Mouse (Mus musculus) heart, postnatal 36 days (tissue): ENCODE measurements around the gene Cacna1g. TPM values are rescaled to one million over a fixed set of nuclear protein-coding genes. Genes with fewer than 3 reads are reported as not detected.
"Not testable (repeated sequence)": the region's sequence is repeated elsewhere in the genome, so short reads cannot be mapped to it uniquely, and the experiment has no call there.

Experiments used
- DNase-seq, 2 experiments: peaks; one replicate each; pipeline ENCODE4 v3.0.0; 2021 to 2022
- intact Hi-C: fragments of 180-260 bp; cut with DNase I; formaldehyde crosslinking; loops from one replicate; pipeline ENCODE4 v1.15.1; 2025
- total RNA-seq, 2 experiments: library from RNA; stranded (reverse); gene quantifications; 2 replicates each; pipeline ENCODE4 v1.2.3; 2021

The Cacna1g gene
- total RNA-seq, 2 experiments from 2014 or later: 13.8 to 14.2 TPM

GRCm38 (mm10) chr11:94412562-94412961, 61.4 kb downstream of the Cacna1g start:
- intact Hi-C loops: no loop called here
- no peak for DNase-seq

GRCm38 (mm10) chr11:94407803-94408321, 66.1 kb downstream of the Cacna1g start:
- no peak for DNase-seq
- intact Hi-C loops: loop anchor here (5.0 kb wide), 1 partner anchor 281 kb away; no protein-coding TSS in a partner anchor

DNA sequence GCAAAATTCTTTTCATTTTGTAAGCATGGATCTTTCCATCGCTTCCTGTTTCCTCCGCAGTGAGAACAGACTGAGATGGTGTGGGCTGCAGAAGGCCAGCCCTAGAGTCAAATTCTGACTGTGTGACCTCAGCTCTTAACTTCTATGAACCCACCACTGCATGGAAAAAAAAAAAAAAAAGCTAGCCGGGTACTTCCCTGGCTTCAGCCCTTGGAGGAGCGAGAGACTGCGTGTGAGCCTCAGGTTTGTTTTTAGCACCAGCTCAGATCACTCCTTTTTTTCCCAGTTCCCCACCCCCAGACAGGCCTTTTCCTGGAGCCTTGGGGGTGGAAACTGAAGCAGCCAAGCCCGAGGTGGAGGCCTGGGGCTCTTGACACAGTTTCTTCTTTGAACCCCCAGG, 68.7 kb downstream of the Cacna1g start:
- intact Hi-C loops: loop anchor here (2.0 to 5.0 kb wide), 2 partner anchors 65 to 278 kb away; no protein-coding TSS in a partner anchor
- no peak for DNase-seq

- DNase-seq: peak; percentile 81 to 90
- intact Hi-C loops: loop anchor here (1.0 to 5.0 kb wide), 4 partner anchors 64 to 277 kb away; no protein-coding TSS in a partner anchor
These were observed 69.2 kb downstream of the Cacna1g start for GRCm38 (mm10) chr11:94404641-94405260.

DNA sequence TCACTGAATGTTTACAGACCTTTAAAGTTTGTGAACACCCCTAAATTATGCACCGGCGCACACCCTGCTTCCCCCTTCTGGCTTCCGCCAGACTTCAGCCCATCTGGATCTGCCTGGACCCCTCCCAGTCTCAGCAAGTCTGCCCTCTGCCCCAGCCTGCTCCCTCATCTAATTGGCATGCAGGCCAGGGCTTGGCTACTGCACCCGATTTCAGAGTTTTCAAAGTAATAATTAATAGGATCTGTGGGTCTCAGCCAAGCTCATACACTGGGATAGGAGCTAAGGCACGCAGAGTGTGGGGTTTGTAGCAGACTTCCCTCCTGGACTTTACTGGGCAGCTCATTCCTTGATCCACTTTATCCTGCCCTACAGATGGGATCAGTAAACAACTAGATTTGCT, 69.8 kb downstream of the Cacna1g start:
- no peak for DNase-seq
- intact Hi-C loops: loop anchor here (1.0 to 5.0 kb wide), 3 partner anchors 63 to 167 kb away; no protein-coding TSS in a partner anchor

GRCm38 (mm10) chr11:94403757-94404156, 70.2 kb downstream of the Cacna1g start:
- intact Hi-C loops: loop anchor here (1.0 to 5.0 kb wide), 3 partner anchors 63 to 166 kb away; no protein-coding TSS in a partner anchor

GRCm38 (mm10) chr11:94402731-94403130, 71.3 kb downstream of the Cacna1g start:
- intact Hi-C loops: loop anchor here (5.0 kb wide), 1 partner anchor 165 kb away; no protein-coding TSS in a partner anchor
- no peak for DNase-seq

More at GRCm38 (mm10) chr11:94403757-94404156, 70.2 kb downstream of the Cacna1g start:
- DNase-seq: no peak

- intact Hi-C loops: loop anchor here (5.0 kb wide), 1 partner anchor 165 kb away; no protein-coding TSS in a partner anchor
- DNase-seq: not testable (repeated sequence)
These were observed 72.0 kb downstream of the Cacna1g start for GRCm38 (mm10) chr11:94402029-94402428.

DNA sequence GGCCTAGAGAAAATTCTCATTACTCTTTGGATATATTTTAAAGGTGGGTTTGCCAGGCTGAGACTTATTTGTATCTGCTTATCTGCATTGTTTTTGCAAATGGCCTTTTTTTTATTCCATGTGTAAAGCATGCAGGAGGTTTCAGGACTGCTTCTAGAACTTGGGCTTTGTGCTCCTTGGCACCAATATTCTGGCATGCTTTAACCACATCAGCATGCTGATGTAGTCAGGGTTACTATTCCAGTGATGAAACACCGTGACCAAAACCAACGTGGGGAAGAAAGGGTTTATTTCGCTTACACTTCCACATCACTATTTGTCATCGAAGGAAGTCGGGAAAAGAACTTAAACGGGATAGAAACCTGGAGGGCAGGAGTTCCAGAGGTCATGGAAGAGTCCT, 73.0 kb downstream of the Cacna1g start:
- intact Hi-C loops: loop anchor here (5.0 kb wide), 1 partner anchor 164 kb away; no protein-coding TSS in a partner anchor
- DNase-seq: no peak

DNA sequence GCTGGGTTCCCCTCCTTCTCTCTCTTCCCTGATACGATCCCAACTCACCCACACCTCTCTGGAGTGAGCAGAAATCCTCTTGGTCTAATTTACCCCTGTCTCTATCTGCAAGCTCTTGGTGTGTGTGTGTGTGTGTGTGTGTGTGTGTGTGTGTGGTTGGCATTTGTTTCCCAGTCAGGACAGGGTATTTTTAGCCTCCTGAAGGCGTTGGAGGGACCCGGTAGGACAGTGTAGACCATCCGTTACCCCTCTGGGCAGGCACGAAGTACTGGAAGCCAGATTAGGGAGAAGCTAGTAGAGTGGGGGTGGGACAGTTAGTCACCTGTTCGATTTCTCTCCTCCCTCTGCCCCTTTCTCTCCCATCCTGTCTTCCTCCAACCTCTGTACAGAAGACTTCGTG, 79.9 kb downstream of the Cacna1g start:
- DNase-seq: no peak
- intact Hi-C loops: no loop called here

GRCm38 (mm10) chr11:94393490-94393889, 80.5 kb downstream of the Cacna1g start:
- intact Hi-C loops, DNase-seq: not testable (repeated sequence)

DNA sequence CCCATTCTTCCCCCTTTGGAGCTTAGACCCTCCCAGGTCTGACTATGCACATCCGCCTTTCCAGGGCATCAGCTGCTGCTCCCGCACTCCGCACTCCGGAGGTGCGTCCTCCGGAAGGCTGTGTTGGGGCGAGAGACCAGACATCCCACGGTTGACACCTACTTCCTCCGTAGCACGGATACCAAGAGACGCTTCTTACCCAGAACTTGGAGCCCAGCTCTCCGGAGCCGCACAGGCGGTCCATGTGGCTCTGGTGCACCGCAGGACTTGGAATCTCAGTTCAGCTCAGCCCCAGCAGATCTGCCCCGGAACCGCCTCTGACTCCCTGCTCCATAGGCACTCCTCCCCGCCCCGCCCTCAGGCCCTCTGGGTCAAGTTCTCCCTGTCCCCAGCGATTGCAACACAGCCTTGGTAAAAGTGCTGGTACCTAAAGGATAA, 81.3 kb downstream of the Cacna1g start, which contains the start of gene Abcc3:
Gene Abcc3 (minus strand): TSS at position 326 of the 438 bp plus-strand sequence.
- intact Hi-C loops: no loop called here
- DNase-seq: peak; percentile 57 to 58

DNA sequence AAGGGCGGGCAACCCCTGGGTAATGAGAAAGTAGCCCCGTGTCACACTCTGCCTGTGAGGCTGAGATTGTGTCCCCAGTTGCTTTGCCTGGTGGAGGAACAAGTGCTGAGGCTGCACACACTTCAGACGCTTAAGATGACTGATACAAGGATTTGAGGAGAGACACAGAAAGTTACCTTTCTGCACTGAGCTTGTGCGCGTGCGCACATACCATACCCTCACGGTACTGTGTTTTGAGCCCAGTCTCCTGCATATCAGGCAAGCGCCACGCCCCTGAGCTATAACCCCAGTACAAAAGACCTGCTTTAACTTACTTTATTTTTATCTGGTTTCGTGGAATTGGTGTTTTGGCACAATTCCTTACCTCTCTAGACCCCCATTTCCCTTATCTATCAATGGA, 82.3 kb downstream of the Cacna1g start:
- intact Hi-C loops: no loop called here
- no peak for DNase-seq

GRCm38 (mm10) chr11:94390825-94391224, 83.2 kb downstream of the Cacna1g start:
- intact Hi-C loops: no loop called here
- no peak for DNase-seq

DNA sequence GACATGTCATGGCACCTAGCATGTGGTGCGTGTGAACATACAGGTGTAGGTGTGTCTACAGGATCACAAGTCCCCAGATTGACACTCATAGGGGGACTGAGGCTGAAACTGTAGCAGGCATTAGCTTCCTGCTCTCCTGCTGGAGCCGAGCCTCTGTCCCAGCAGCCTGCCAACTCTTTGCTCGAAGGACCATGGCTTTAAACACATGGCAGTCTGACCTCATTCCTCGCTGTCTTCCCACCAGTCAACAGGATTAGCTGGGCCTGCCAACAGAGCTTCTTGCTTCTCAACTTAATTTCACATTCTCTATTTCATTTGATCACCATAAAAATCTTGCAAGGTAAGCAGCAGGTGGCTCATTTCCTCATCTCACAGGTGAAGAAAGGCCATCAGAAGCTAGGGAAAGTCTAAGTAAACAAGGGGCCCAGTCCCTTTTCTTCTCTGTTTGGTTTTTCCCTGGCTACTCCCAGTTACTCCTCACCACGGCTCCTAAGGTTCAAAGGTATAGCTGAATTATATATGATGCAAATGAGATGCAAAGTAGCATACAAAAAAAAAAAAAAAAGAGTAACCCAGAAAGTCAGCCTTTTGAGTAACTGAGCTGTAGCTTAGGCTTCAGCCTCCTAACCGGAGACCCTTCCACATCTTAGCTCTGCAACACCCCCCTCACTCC, 84.1 kb downstream of the Cacna1g start:
- DNase-seq: no peak
- intact Hi-C loops: no loop called here

GRCm38 (mm10) chr11:94389021-94389420, 85.0 kb downstream of the Cacna1g start:
- intact Hi-C loops: no loop called here
- no peak for DNase-seq

DNA sequence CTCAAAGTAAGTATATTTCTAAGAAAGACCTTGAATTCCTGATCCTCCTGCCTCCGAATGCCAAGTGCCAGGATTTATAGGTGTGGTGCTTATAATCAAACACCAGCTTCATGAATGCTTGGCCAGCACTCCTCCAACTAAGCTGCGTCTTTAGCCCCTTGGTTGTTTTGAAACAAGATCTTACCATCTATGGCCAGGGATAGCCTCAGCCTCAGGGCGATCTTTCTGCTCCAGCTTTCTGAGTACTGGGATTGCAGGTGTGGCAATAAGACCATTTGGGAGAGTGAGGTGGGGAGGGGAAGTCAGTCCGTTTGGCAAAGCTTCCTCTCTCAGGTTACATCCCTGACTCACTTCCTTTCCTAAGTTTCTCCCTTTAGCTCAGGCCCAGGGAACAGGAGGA, 86.2 kb downstream of the Cacna1g start:
- intact Hi-C loops: no loop called here
- no peak for DNase-seq

GRCm38 (mm10) chr11:94385977-94386771, 87.8 kb downstream of the Cacna1g start:
- DNase-seq: peak; percentile 32 to 54
- intact Hi-C loops: no loop called here

DNA sequence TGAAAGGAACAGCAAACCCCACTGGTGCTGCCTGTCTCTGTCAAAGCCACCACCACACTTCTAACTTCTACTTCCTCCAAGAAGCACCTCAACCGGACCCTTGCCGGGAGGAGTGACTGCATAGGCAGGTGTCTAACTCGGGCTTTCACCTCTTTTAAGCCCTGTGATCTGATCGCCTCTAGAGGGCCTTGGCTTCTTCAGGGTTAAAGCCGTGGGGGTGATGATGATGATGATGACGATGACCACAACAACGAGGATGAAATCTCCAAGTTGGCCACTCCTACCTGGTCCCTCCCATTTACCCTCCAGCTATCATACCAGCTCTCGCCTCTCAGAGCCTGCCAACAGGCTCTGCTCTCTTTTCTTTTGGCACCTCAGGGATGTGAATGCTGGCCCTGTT, 94.3 kb downstream of the Cacna1g start:
- intact Hi-C loops: no loop called here
- no peak for DNase-seq

DNA sequence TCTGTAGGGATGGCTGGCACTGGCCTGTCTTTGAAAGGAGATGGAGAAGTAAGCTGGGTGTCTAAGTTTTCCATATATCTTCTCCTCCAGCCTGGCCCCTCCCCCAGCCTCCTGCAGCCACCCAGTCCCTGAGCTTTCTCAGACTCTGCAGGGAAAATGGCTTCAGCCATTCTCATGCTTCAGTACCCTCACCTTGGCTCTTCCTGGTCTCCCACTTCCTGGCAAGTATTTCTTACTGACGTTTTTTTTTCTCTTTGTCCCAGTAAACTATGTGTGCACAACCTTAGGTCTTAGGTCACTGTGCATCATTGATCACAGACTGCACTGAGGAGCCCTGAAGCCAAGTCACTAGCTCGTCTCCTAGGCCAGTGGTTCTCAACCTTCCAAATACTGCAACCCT, 94.9 kb downstream of the Cacna1g start:
- intact Hi-C loops: no loop called here
- no peak for DNase-seq
